Mouse (Mus musculus): ENCODE results near the gene Polr3h. TPM values are rescaled to one million over a fixed set of nuclear protein-coding genes. Genes with fewer than 3 reads are reported as not detected.

The Polr3h gene
- total and polyA plus RNA-seq, 3 experiments = 8.4 to 36.8 (median 25.0) TPM

DNA sequence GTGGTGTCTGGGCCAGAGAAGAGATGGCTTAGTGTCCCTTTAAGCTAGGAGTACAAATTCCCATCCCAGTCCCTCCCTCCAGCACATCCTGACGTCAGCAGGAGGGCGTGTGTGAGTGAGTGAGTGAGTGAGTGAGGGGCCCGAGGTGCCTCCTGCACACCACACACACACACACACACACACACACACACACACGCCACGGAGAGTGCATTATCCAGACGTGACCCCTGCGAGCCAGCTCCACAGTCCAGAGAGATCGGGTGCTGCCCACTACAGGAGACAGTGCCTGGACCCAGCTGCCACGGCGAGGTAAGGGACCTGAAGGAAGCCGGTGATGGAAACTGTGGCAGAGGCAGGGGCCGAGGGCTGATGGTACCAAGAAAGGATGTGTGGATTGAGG, 10.6 kb upstream of the Polr3h start, which contains the start of gene Csdc2:
Gene Csdc2 (plus strand): TSS at position 81 of the 400 bp plus-strand sequence.
- DNase-seq (ENCODE audit: low spot score) = no peak
- H3K4me3 ChIP-seq (ENCODE audit: low read depth, low read length) = no peak within 1 kb of the TSS
- H3K27me3 ChIP-seq (ENCODE audit: insufficient read depth, low read length) = peaks cover 49% of the 10 kb centered on the region
- ATAC-seq (ENCODE audit: extremely low read depth, insufficient number of reproducible peaks, low FRiP score, poor library complexity, severe bottlenecking) = no peak
- H3K9me3 ChIP-seq (replicated peaks) = no peaks in the 10 kb centered on the region
- H3K36me3 ChIP-seq (replicated peaks) = no peaks in the 10 kb centered on the region
- TF ChIP-seq TAL1 (conservative IDR thresholded peaks at IDR 0.05; ENCODE audit: low read depth, low read length) = no peak
- no peak for TF ChIP-seq GATA1 (IDR thresholded peaks at IDR 0.05; ENCODE audit: borderline replicate concordance, low read length)
- no peak for TF ChIP-seq CTCF (IDR thresholded peaks at IDR 0.05; ENCODE audit: low read depth, low read length)
- H3K4me1 ChIP-seq (ENCODE audit: insufficient read depth, low read depth, low read length) = peaks cover 50% of the 10 kb centered on the region

DNA sequence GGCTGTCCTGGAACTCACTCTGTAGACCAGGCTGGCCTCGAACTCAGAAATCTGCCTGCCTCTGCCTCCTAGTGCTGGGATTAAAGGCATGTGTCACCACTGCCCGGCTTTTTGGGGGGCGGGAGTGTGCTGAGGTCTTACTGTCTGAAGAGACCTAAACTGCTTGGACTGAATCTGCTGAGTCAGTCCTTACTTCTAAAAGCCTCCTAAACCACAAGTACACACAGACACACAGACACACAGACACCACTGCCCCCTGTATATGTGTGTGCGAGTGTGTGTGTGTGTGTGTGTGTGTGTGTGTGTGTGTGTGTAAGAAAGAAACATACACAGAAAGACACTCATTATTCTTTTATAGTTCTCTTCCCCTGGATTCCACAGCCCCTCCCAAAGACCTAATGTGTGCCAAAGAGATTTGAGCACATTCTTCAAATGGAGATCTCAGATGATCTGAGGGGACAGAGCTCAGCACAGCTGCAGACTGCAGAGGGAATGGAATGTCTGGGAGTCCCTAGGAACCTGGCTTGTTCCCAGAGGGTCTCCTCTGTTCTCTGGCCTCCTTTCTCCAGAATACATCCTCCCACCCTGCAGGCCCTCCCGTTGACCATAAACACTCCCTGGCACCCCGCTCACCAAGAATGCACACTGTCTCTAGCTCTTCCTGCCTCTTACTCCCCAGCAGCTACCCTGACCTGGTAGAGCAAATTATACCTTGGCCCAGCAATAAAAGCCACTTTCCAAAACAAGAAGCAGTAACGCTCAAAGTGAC, 10.0 kb upstream of the Polr3h start:
- peak; percentile 15; the same call in 1 of the 2 replicates for ATAC-seq (ENCODE audit: extremely low read depth, insufficient number of reproducible peaks, low FRiP score, poor library complexity, severe bottlenecking)
- Histone ChIP-seq H3K9me3 (replicated peaks) (no peaks in the 10 kb centered on the region), H3K36me3 (replicated peaks) (no peaks in the 10 kb centered on the region), H3K27me3 (ENCODE audit: insufficient read depth, low read length) (peaks cover 49% of the 10 kb centered on the region), H3K4me1 (ENCODE audit: insufficient read depth, low read depth, low read length) (peaks cover 50% of the 10 kb centered on the region), H3K4me3 (ENCODE audit: low read depth, low read length) (no peak overlapping the region)
- TF ChIP-seq GATA1 (IDR thresholded peaks at IDR 0.05; ENCODE audit: borderline replicate concordance, low read length) = no peak
- no peak for TF ChIP-seq CTCF (IDR thresholded peaks at IDR 0.05; ENCODE audit: low read depth, low read length)
- TF ChIP-seq GATA2 (IDR thresholded peaks at IDR 0.05; ENCODE audit: borderline replicate concordance, low read depth, low read length) = no peak
- no peak for TF ChIP-seq POLR2AphosphoS5 (IDR thresholded peaks at IDR 0.05; ENCODE audit: insufficient replicate concordance, low read depth, low read length)
- TF ChIP-seq TAL1 (conservative IDR thresholded peaks at IDR 0.05; ENCODE audit: low read depth, low read length) = no peak
- no peak for DNase-seq (ENCODE audit: low spot score)

DNA sequence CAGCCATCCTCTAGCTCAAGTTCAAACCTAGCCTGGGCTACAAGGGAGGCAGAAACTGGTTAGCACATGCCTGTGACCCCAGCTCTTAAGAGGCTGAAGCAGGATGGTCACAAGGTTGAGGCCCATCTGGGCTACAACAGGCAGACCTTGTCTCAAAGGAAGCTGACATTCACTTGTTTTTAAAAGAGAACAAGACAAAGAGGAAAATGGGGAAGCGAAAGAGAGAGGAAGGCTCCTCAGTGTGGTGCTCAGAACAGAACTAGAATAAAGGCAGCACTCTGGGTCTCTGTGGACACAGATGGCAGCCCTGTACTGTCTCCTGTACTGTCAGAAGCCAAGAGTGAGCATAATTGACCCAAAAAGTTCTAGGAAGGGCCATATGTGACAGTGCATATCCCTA, 7.9 kb upstream of the Polr3h start:
- TF ChIP-seq GATA1 (IDR thresholded peaks at IDR 0.05; ENCODE audit: borderline replicate concordance, low read length) (no peak), TAL1 (conservative IDR thresholded peaks at IDR 0.05; ENCODE audit: low read depth, low read length) (no peak), CTCF (IDR thresholded peaks at IDR 0.05; ENCODE audit: low read depth, low read length) (no peak), POLR2AphosphoS5 (IDR thresholded peaks at IDR 0.05; ENCODE audit: insufficient replicate concordance, low read depth, low read length) (no peak), GATA2 (IDR thresholded peaks at IDR 0.05; ENCODE audit: borderline replicate concordance, low read depth, low read length) (no peak)
- H3K9me3 ChIP-seq (replicated peaks) = no peaks in the 10 kb centered on the region
- H3K4me1 ChIP-seq (ENCODE audit: insufficient read depth, low read depth, low read length) = peaks cover 37% of the 10 kb centered on the region
- no peak overlapping the region for H3K4me3 ChIP-seq (ENCODE audit: low read depth, low read length)
- H3K36me3 ChIP-seq (replicated peaks) = no peaks in the 10 kb centered on the region
- no peak for DNase-seq (ENCODE audit: low spot score)
- no peak for ATAC-seq (ENCODE audit: extremely low read depth, insufficient number of reproducible peaks, low FRiP score, poor library complexity, severe bottlenecking)
- peaks cover 63% of the 10 kb centered on the region for H3K27me3 ChIP-seq (ENCODE audit: insufficient read depth, low read length)

- ATAC-seq (ENCODE audit: extremely low read depth, insufficient number of reproducible peaks, low FRiP score, poor library complexity, severe bottlenecking) = no peak
- peaks cover 31% of the 10 kb centered on the region for H3K4me1 ChIP-seq (ENCODE audit: insufficient read depth, low read depth, low read length)
- TF ChIP-seq GATA2 (IDR thresholded peaks at IDR 0.05; ENCODE audit: borderline replicate concordance, low read depth, low read length) (no peak), CTCF (IDR thresholded peaks at IDR 0.05; ENCODE audit: low read depth, low read length) (no peak), TAL1 (conservative IDR thresholded peaks at IDR 0.05; ENCODE audit: low read depth, low read length) (no peak), GATA1 (IDR thresholded peaks at IDR 0.05; ENCODE audit: borderline replicate concordance, low read length) (no peak), POLR2AphosphoS5 (IDR thresholded peaks at IDR 0.05; ENCODE audit: insufficient replicate concordance, low read depth, low read length) (no peak)
- H3K27me3 ChIP-seq (ENCODE audit: insufficient read depth, low read length) = peaks cover 70% of the 10 kb centered on the region
- no peak overlapping the region for H3K4me3 ChIP-seq (ENCODE audit: low read depth, low read length)
- no peaks in the 10 kb centered on the region for H3K9me3 ChIP-seq (replicated peaks)
- DNase-seq (ENCODE audit: low spot score) = no peak
- H3K36me3 ChIP-seq (replicated peaks) = no peaks in the 10 kb centered on the region
Observed at GRCm38 (mm10) chr15:81932951-81933470, 7.0 kb upstream of the Polr3h start.

GRCm38 (mm10) chr15:81928277-81928676, 2.2 kb upstream of the Polr3h start:
- ATAC-seq (ENCODE audit: extremely low read depth, insufficient number of reproducible peaks, low FRiP score, poor library complexity, severe bottlenecking) (no peak), DNase-seq (ENCODE audit: low spot score) (no peak)
- Histone ChIP-seq H3K36me3 (replicated peaks) (peaks cover 16% of the 10 kb centered on the region), H3K9me3 (replicated peaks) (no peaks in the 10 kb centered on the region), H3K4me1 (ENCODE audit: insufficient read depth, low read depth, low read length) (peaks cover 43% of the 10 kb centered on the region), H3K4me3 (ENCODE audit: low read depth, low read length) (no peak overlapping the region), H3K27me3 (ENCODE audit: insufficient read depth, low read length) (peaks cover 42% of the 10 kb centered on the region)
- TF ChIP-seq TAL1 (conservative IDR thresholded peaks at IDR 0.05; ENCODE audit: low read depth, low read length) = no peak
- TF ChIP-seq GATA1 (IDR thresholded peaks at IDR 0.05; ENCODE audit: borderline replicate concordance, low read length) = no peak
- no peak for TF ChIP-seq POLR2AphosphoS5 (IDR thresholded peaks at IDR 0.05; ENCODE audit: insufficient replicate concordance, low read depth, low read length)
- TF ChIP-seq GATA2 (IDR thresholded peaks at IDR 0.05; ENCODE audit: borderline replicate concordance, low read depth, low read length) = no peak
- no peak for TF ChIP-seq CTCF (IDR thresholded peaks at IDR 0.05; ENCODE audit: low read depth, low read length)

GRCm38 (mm10) chr15:81927741-81928140, 1.7 kb upstream of the Polr3h start:
- ATAC-seq (ENCODE audit: extremely low read depth, insufficient number of reproducible peaks, low FRiP score, poor library complexity, severe bottlenecking) = no peak
- H3K4me1 ChIP-seq (ENCODE audit: insufficient read depth, low read depth, low read length) = peaks cover 41% of the 10 kb centered on the region

More at GRCm38 (mm10) chr15:81927741-81928140, 1.7 kb upstream of the Polr3h start:
- no peak for DNase-seq (ENCODE audit: low spot score)
- TF ChIP-seq POLR2AphosphoS5 (IDR thresholded peaks at IDR 0.05; ENCODE audit: insufficient replicate concordance, low read depth, low read length) = no peak
- no peak for TF ChIP-seq TAL1 (conservative IDR thresholded peaks at IDR 0.05; ENCODE audit: low read depth, low read length)
- no peak for TF ChIP-seq CTCF (IDR thresholded peaks at IDR 0.05; ENCODE audit: low read depth, low read length)
- no peak for TF ChIP-seq GATA2 (IDR thresholded peaks at IDR 0.05; ENCODE audit: borderline replicate concordance, low read depth, low read length)
- no peak for TF ChIP-seq GATA1 (IDR thresholded peaks at IDR 0.05; ENCODE audit: borderline replicate concordance, low read length)
- Histone ChIP-seq H3K27me3 (ENCODE audit: insufficient read depth, low read length) (peaks cover 36% of the 10 kb centered on the region), H3K9me3 (replicated peaks) (no peaks in the 10 kb centered on the region), H3K36me3 (replicated peaks) (peaks cover 20% of the 10 kb centered on the region), H3K4me3 (ENCODE audit: low read depth, low read length) (no peak overlapping the region)
